Mouse (Mus musculus) liver, adult 2 months (tissue): ENCODE measurements around the gene Adad2. TPM values are rescaled to one million over a fixed set of nuclear protein-coding genes. Genes with fewer than 3 reads are reported as not detected.
A peak's percentile ranks its signal among the peaks of the same experiment; 100 is the strongest.

Source experiments
- DNase-seq: peaks from one replicate; pipeline ENCODE4 v3.0.0-alpha.2; 2011; ENCODE audit warnings: low read depth, low spot score; ENCODE audit errors: extremely low read depth
- H3K27ac ChIP-seq: fragments of 200-500 bp; replicated peaks from 2 replicates; pipeline ENCODE4 v1.5.1; 2012; ENCODE audit warnings: low read depth, mild to moderate bottlenecking, control low read depth, inconsistent platforms, low read length; ENCODE audit not compliant: insufficient read depth
- H3K27me3 ChIP-seq: fragments of 200-500 bp; 2 replicates; pipeline ENCODE4 v1.6.1; 2012; ENCODE audit warnings: mild to moderate bottlenecking, moderate library complexity, low read length, inconsistent platforms; ENCODE audit not compliant: control insufficient read depth, insufficient read depth
- H3K36me3 ChIP-seq: fragments of 200-500 bp; 2 replicates; pipeline ENCODE4 v1.6.1; 2012; ENCODE audit warnings: low read length, inconsistent platforms; ENCODE audit not compliant: control insufficient read depth, insufficient read depth
- H3K4me1 ChIP-seq: fragments of 200-500 bp; 2 replicates; pipeline ENCODE4 v1.6.1; 2011; ENCODE audit warnings: low read length; ENCODE audit not compliant: control insufficient read depth, insufficient read depth
- H3K4me3 ChIP-seq: fragments of 200-500 bp; 2 replicates; pipeline ENCODE4 v1.5.1; 2011; ENCODE audit warnings: low read depth, mild to moderate bottlenecking, control low read depth, low read length, moderate library complexity; ENCODE audit not compliant: insufficient read depth
- H3K79me2 ChIP-seq: fragments of 200-500 bp; 2 replicates; pipeline ENCODE4 v1.6.1; 2012; ENCODE audit warnings: inconsistent platforms, mild to moderate bottlenecking, low read length, moderate library complexity; ENCODE audit not compliant: control insufficient read depth, insufficient read depth
- H3K9ac ChIP-seq: fragments of 200-500 bp; 2 replicates; pipeline ENCODE4 v1.6.1; 2012; ENCODE audit warnings: low read depth, mild to moderate bottlenecking, control low read depth, inconsistent platforms, low read length
- CTCF ChIP-seq: fragments of 200-500 bp; IDR thresholded peaks from 2 replicates; pipeline ENCODE4 v1.5.1; 2011; ENCODE audit warnings: low read depth, low read length, control low read depth
- POLR2A ChIP-seq: fragments of 200-500 bp; IDR thresholded peaks from 2 replicates; pipeline ENCODE4 v1.6.1; 2011; ENCODE audit warnings: low read length, control low read depth; ENCODE audit not compliant: insufficient read depth; ENCODE audit errors: extremely low read depth
- WGBS: fragments of 180-500 bp; shearing (Covaris S2); methylation state at CpG from one replicate; pipeline ENCODE4 v1.1.7; 2018; 5-methylcytosine and 5-hydroxymethylcytosine counted together
- polyA plus RNA-seq: library from polyadenylated mRNA; depleted of rRNA; stranded (reverse); fragments of >200 nt; gene quantifications from 2 replicates; pipeline ENCODE4 v1.2.3, GENCODE M21; 2012
- total RNA-seq: library from RNA; depleted of rRNA; stranded (reverse); fragments of >200 nt; gene quantifications from 2 replicates; pipeline ENCODE4 v1.2.3, GENCODE M21; 2014

The Adad2 gene
- total and polyA plus RNA-seq, 2 experiments, result not detected

GRCm38 (mm10) chr8:119616811-119617210 is 4.3 kb downstream of the Adad2 start:
- no peak for TF ChIP-seq POLR2A
- no peak for TF ChIP-seq CTCF

GRCm38 (mm10) chr8:119617586-119617985 is 5.0 kb downstream of the Adad2 start:
- no peaks in the 10 kb centered on the region for H3K79me2 ChIP-seq
- no peaks in the 10 kb centered on the region for H3K36me3 ChIP-seq
- no peaks in the 10 kb centered on the region for H3K27me3 ChIP-seq
- TF ChIP-seq POLR2A (no peak), CTCF (no peak)
- H3K9ac ChIP-seq, result peak overlapping the region; percentile 42; the same call in 1 of the 2 replicates
- peaks cover 6% of the 10 kb centered on the region for H3K4me1 ChIP-seq
- H3K4me3 ChIP-seq, result peak overlapping the region; percentile 28; the same call in 1 of the 2 replicates
- WGBS, result 27% methylated on average over 5 of the region's 5 CpGs
- H3K27ac ChIP-seq, result peak overlapping the region; percentile 60
- peak; percentile 97 for DNase-seq

More at GRCm38 (mm10) chr8:119616811-119617210, 4.3 kb downstream of the Adad2 start:
- Histone ChIP-seq H3K27me3 (no peaks in the 10 kb centered on the region), H3K4me3 (no peak overlapping the region), H3K9ac (no peak overlapping the region), H3K79me2 (no peaks in the 10 kb centered on the region), H3K4me1 (peaks cover 6% of the 10 kb centered on the region), H3K27ac (no peak overlapping the region), H3K36me3 (no peaks in the 10 kb centered on the region)
- peak; percentile 14 for DNase-seq
- WGBS, result 87% methylated on average over 4 of the region's 4 CpGs

GRCm38 (mm10) chr8:119618887-119619286 is 6.3 kb downstream of the Adad2 start:
- H3K4me3 ChIP-seq, result no peak overlapping the region
- no peaks in the 10 kb centered on the region for H3K36me3 ChIP-seq
- no peaks in the 10 kb centered on the region for H3K27me3 ChIP-seq
- WGBS, result 55% methylated on average over 5 of the region's 5 CpGs
- H3K79me2 ChIP-seq, result no peaks in the 10 kb centered on the region
- no peak overlapping the region for H3K27ac ChIP-seq
- peaks cover 6% of the 10 kb centered on the region for H3K4me1 ChIP-seq
- TF ChIP-seq POLR2A (no peak), CTCF (no peak)
- H3K9ac ChIP-seq, result no peak overlapping the region
- DNase-seq, result no peak

GRCm38 (mm10) chr8:119620116-119620840 is 7.7 kb downstream of the Adad2 start:
- Histone ChIP-seq H3K4me3 (no peak overlapping the region), H3K79me2 (no peaks in the 10 kb centered on the region), H3K36me3 (no peaks in the 10 kb centered on the region), H3K27me3 (no peaks in the 10 kb centered on the region), H3K27ac (no peak overlapping the region), H3K9ac (no peak overlapping the region), H3K4me1 (peaks cover 6% of the 10 kb centered on the region)
- no peak for TF ChIP-seq CTCF
- TF ChIP-seq POLR2A, result no peak
- WGBS, result 80% methylated on average over 6 of the region's 6 CpGs
- no peak for DNase-seq

GRCm38 (mm10) chr8:119620848-119621465 is 8.4 kb downstream of the Adad2 start:
- 89% methylated on average over 14 of the region's 14 CpGs for WGBS
- H3K9ac ChIP-seq, result no peak overlapping the region
- no peak overlapping the region for H3K27ac ChIP-seq
- no peak overlapping the region for H3K4me3 ChIP-seq
- no peak for DNase-seq
- no peaks in the 10 kb centered on the region for H3K79me2 ChIP-seq
- no peaks in the 10 kb centered on the region for H3K27me3 ChIP-seq
- peaks cover 6% of the 10 kb centered on the region for H3K4me1 ChIP-seq
- no peaks in the 10 kb centered on the region for H3K36me3 ChIP-seq
- TF ChIP-seq CTCF, result no peak
- TF ChIP-seq POLR2A, result no peak

- no peak overlapping the region for H3K27ac ChIP-seq
- no peaks in the 10 kb centered on the region for H3K27me3 ChIP-seq
- no peaks in the 10 kb centered on the region for H3K36me3 ChIP-seq
- no peak for DNase-seq
- TF ChIP-seq POLR2A, result no peak
- TF ChIP-seq CTCF, result no peak
- no peak overlapping the region for H3K4me3 ChIP-seq
- H3K4me1 ChIP-seq, result peaks cover 2% of the 10 kb centered on the region
- H3K9ac ChIP-seq, result no peak overlapping the region
- 77% methylated on average over 4 of the region's 4 CpGs for WGBS
- H3K79me2 ChIP-seq, result no peaks in the 10 kb centered on the region
Measured at GRCm38 (mm10) chr8:119622555-119622954, 10.0 kb downstream of the Adad2 start.
